Mouse (Mus musculus): ENCODE measurements around the gene Msln. TPM values are rescaled to one million over a fixed set of nuclear protein-coding genes. Genes with fewer than 3 reads are reported as not detected.

The Msln gene
- polyA plus RNA-seq, 1 experiment from 2014 or later: 0.37 TPM

GRCm38 (mm10) chr17:25786781-25787504 lies 32.8 kb upstream of the Msln start:
- no peak overlapping the region for H3K27ac ChIP-seq
- H3K9ac ChIP-seq: no peak overlapping the region
- no peak overlapping the region for H3K4me3 ChIP-seq
- 91% methylated on average over 9 of the region's 9 CpGs for WGBS
- peaks cover 49% of the 10 kb centered on the region for H3K36me3 ChIP-seq
- peaks cover 32% of the 10 kb centered on the region for H3K4me1 ChIP-seq
- H3K27me3 ChIP-seq: no peaks in the 10 kb centered on the region
- no peaks in the 10 kb centered on the region for H3K9me3 ChIP-seq
- ATAC-seq (ENCODE audit: insufficient number of reproducible peaks, insufficient read depth, low FRiP score, low TSS enrichment): no peak
- no peak overlapping the region for H3K4me2 ChIP-seq (replicated peaks)

- ATAC-seq (ENCODE audit: insufficient number of reproducible peaks, insufficient read depth, low FRiP score, low TSS enrichment): no peak
- H3K4me3 ChIP-seq: peak within 1 kb of the TSS; percentile 57
- no peaks in the 10 kb centered on the region for H3K9me3 ChIP-seq
- H3K27me3 ChIP-seq: no peaks in the 10 kb centered on the region
- peaks cover 29% of the 10 kb centered on the region for H3K4me1 ChIP-seq
- H3K4me2 ChIP-seq (replicated peaks): peak within 1 kb of the TSS; percentile 68
- H3K36me3 ChIP-seq: peaks cover 55% of the 10 kb centered on the region
- H3K27ac ChIP-seq: peak within 1 kb of the TSS; percentile 81
- WGBS: 77% methylated on average over 3 of the region's 3 CpGs
- H3K9ac ChIP-seq: peak within 1 kb of the TSS; percentile 72
These were observed 32.1 kb upstream of the Msln start, which contains the start of gene Ccdc78 for GRCm38 (mm10) chr17:25786280-25786679. Gene Ccdc78, plus strand, starts transcription at chr17:25786580.

GRCm38 (mm10) chr17:25785281-25785745 lies 31.1 kb upstream of the Msln start, which contains the start of gene Haghl:
Gene Haghl, minus strand, starts transcription at chr17:25785673.
- H3K27me3 ChIP-seq: no peaks in the 10 kb centered on the region
- H3K36me3 ChIP-seq: peaks cover 65% of the 10 kb centered on the region
- peak within 1 kb of the TSS; percentile 57 for H3K4me3 ChIP-seq
- H3K9ac ChIP-seq: peak within 1 kb of the TSS; percentile 72
- peak within 1 kb of the TSS; percentile 68 for H3K4me2 ChIP-seq (replicated peaks)
- under 1% methylated on average over 23 of the region's 23 CpGs for WGBS
- H3K9me3 ChIP-seq: no peaks in the 10 kb centered on the region
- peaks cover 24% of the 10 kb centered on the region for H3K4me1 ChIP-seq
- H3K27ac ChIP-seq: peak within 1 kb of the TSS; percentile 81
- peak; percentile 75 for ATAC-seq (ENCODE audit: insufficient number of reproducible peaks, insufficient read depth, low FRiP score, low TSS enrichment)

- no peak for ATAC-seq (ENCODE audit: insufficient number of reproducible peaks, insufficient read depth, low FRiP score, low TSS enrichment)
- no peaks in the 10 kb centered on the region for H3K27me3 ChIP-seq
- peaks cover 24% of the 10 kb centered on the region for H3K4me1 ChIP-seq
- H3K4me2 ChIP-seq (replicated peaks): peak overlapping the region; percentile 68
- WGBS: 79% methylated on average over 15 of the region's 15 CpGs
- H3K36me3 ChIP-seq: peaks cover 62% of the 10 kb centered on the region
- H3K27ac ChIP-seq: no peak overlapping the region
- H3K9ac ChIP-seq: peak overlapping the region; percentile 72
- peak overlapping the region; percentile 57 for H3K4me3 ChIP-seq
- no peaks in the 10 kb centered on the region for H3K9me3 ChIP-seq
These were observed 29.8 kb upstream of the Msln start for GRCm38 (mm10) chr17:25783861-25784574.

GRCm38 (mm10) chr17:25783086-25783485 lies 28.9 kb upstream of the Msln start:
- peaks cover 58% of the 10 kb centered on the region for H3K36me3 ChIP-seq
- no peak overlapping the region for H3K9ac ChIP-seq
- no peaks in the 10 kb centered on the region for H3K9me3 ChIP-seq
- H3K4me1 ChIP-seq: peaks cover 24% of the 10 kb centered on the region
- WGBS: 83% methylated on average over 7 of the region's 7 CpGs
- no peak for ATAC-seq (ENCODE audit: insufficient number of reproducible peaks, insufficient read depth, low FRiP score, low TSS enrichment)
- H3K4me2 ChIP-seq (replicated peaks): no peak overlapping the region
- H3K4me3 ChIP-seq: no peak overlapping the region
- H3K27ac ChIP-seq: no peak overlapping the region
- no peaks in the 10 kb centered on the region for H3K27me3 ChIP-seq

GRCm38 (mm10) chr17:25781339-25781738 lies 27.2 kb upstream of the Msln start:
- Histone ChIP-seq H3K4me2 (replicated peaks) (no peak overlapping the region), H3K9me3 (no peaks in the 10 kb centered on the region), H3K4me1 (peaks cover 24% of the 10 kb centered on the region), H3K27me3 (no peaks in the 10 kb centered on the region), H3K4me3 (no peak overlapping the region), H3K9ac (no peak overlapping the region), H3K27ac (no peak overlapping the region), H3K36me3 (peaks cover 46% of the 10 kb centered on the region)
- ATAC-seq (ENCODE audit: insufficient number of reproducible peaks, insufficient read depth, low FRiP score, low TSS enrichment): no peak
- 76% methylated on average over 6 of the region's 6 CpGs for WGBS

GRCm38 (mm10) chr17:25777948-25778347 lies 23.8 kb upstream of the Msln start:
- H3K9ac ChIP-seq: no peak overlapping the region
- no peaks in the 10 kb centered on the region for H3K9me3 ChIP-seq
- H3K27me3 ChIP-seq: no peaks in the 10 kb centered on the region
- H3K4me3 ChIP-seq: no peak overlapping the region
- ATAC-seq (ENCODE audit: insufficient number of reproducible peaks, insufficient read depth, low FRiP score, low TSS enrichment): no peak
- H3K27ac ChIP-seq: no peak overlapping the region
- peaks cover 32% of the 10 kb centered on the region for H3K36me3 ChIP-seq
- 93% methylated on average over 5 of the region's 5 CpGs for WGBS
- H3K4me2 ChIP-seq (replicated peaks): no peak overlapping the region
- peaks cover 8% of the 10 kb centered on the region for H3K4me1 ChIP-seq

GRCm38 (mm10) chr17:25775318-25776062 lies 21.3 kb upstream of the Msln start:
- no peak for ATAC-seq (ENCODE audit: insufficient number of reproducible peaks, insufficient read depth, low FRiP score, low TSS enrichment)
- peaks cover 8% of the 10 kb centered on the region for H3K4me1 ChIP-seq
- H3K27me3 ChIP-seq: no peaks in the 10 kb centered on the region
- no peak overlapping the region for H3K27ac ChIP-seq
- H3K36me3 ChIP-seq: peaks cover 8% of the 10 kb centered on the region
- H3K4me2 ChIP-seq (replicated peaks): peak overlapping the region; percentile 7; the same call in 1 of the 2 replicates
- no peak overlapping the region for H3K4me3 ChIP-seq
- WGBS: 77% methylated on average over 10 of the region's 10 CpGs
- no peaks in the 10 kb centered on the region for H3K9me3 ChIP-seq
- H3K9ac ChIP-seq: no peak overlapping the region

- under 1% methylated on average over 37 of the region's 37 CpGs for WGBS
- peak within 1 kb of the TSS; percentile 88 for H3K9ac ChIP-seq
- H3K36me3 ChIP-seq: no peaks in the 10 kb centered on the region
- ATAC-seq (ENCODE audit: insufficient number of reproducible peaks, insufficient read depth, low FRiP score, low TSS enrichment): peak; percentile 73
- H3K4me3 ChIP-seq: peak within 1 kb of the TSS; percentile 83
- H3K27me3 ChIP-seq: no peaks in the 10 kb centered on the region
- H3K4me1 ChIP-seq: peaks cover 8% of the 10 kb centered on the region
- no peak within 1 kb of the TSS for H3K27ac ChIP-seq
- H3K4me2 ChIP-seq (replicated peaks): peak within 1 kb of the TSS; percentile 85
- H3K9me3 ChIP-seq: no peaks in the 10 kb centered on the region
These were observed 19.5 kb upstream of the Msln start, which contains the start of gene Narfl for GRCm38 (mm10) chr17:25773549-25774120. Gene Narfl, plus strand, starts transcription at chr17:25773776.

GRCm38 (mm10) chr17:25769331-25769730 lies 15.2 kb upstream of the Msln start:
- Histone ChIP-seq H3K4me3 (no peak overlapping the region), H3K27ac (no peak overlapping the region), H3K9ac (no peak overlapping the region), H3K4me1 (peaks cover 4% of the 10 kb centered on the region), H3K9me3 (no peaks in the 10 kb centered on the region), H3K27me3 (peaks cover 10% of the 10 kb centered on the region; the same call in 1 of the 2 replicates), H3K36me3 (no peaks in the 10 kb centered on the region), H3K4me2 (replicated peaks) (no peak overlapping the region)
- WGBS: 43% methylated on average over 9 of the region's 9 CpGs
- no peak for ATAC-seq (ENCODE audit: insufficient number of reproducible peaks, insufficient read depth, low FRiP score, low TSS enrichment)

GRCm38 (mm10) chr17:25765886-25766285 lies 11.7 kb upstream of the Msln start:
- Histone ChIP-seq H3K36me3 (no peaks in the 10 kb centered on the region), H3K27ac (no peak overlapping the region), H3K4me1 (no peaks in the 10 kb centered on the region), H3K4me3 (no peak overlapping the region), H3K9me3 (no peaks in the 10 kb centered on the region), H3K4me2 (replicated peaks) (no peak overlapping the region), H3K9ac (no peak overlapping the region), H3K27me3 (peaks cover 10% of the 10 kb centered on the region; the same call in 1 of the 2 replicates)
- 34% methylated on average over 5 of the region's 5 CpGs for WGBS
- ATAC-seq (ENCODE audit: insufficient number of reproducible peaks, insufficient read depth, low FRiP score, low TSS enrichment): no peak; the same call in 1 of the 2 replicates
